In the genomic region with DNA sequence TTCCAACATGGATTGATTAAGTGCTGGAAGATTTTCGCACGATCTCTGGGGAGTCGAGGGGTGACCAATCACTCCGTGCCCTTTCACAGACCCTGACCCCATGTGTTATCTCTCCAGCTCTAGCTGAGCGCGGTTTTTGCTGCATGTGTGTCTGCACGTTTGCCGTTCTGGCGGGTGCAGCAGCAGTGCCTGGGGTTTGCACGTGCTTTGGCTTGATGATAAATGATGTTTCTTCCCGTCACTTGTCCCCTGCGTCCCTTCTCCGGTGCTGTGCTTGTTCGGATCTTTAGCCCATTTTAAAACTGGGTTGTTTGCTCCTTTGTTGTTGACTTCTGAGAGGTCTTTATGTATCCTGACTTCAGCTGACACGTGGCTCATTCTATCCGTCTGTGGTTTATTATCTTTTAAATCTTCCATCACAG, we compare ENCODE assay signal across 9 mouse cellular contexts. TPM values are rescaled to one million over a fixed set of nuclear protein-coding genes. Genes with fewer than 3 reads are reported as not detected.
DNase-seq lines count a peak whose midpoint lies in the region; ATAC-seq and TF ChIP-seq lines count a peak whose summit lies in the region.
"Had no signal": no experiment of that assay in that cellular context is flagged by ENCODE, and none has a peak within 500 bp of the region (broad histone marks: within the 10 kb centered on the region; RNA-seq: fewer than 3 reads in every experiment).

No protein-coding gene starts in this region.

- H3K9ac ChIP-seq in heart, embryonic 12.5 days: no peak overlapping the region
- H3K9ac ChIP-seq in stomach, embryonic 15.5 days: no peak overlapping the region
- no peak overlapping the region; the same call in 1 of the 2 replicates for H3K9ac ChIP-seq in stomach, postnatal 0 days (ENCODE audit: low read length)
- no peak overlapping the region for H3K9ac ChIP-seq in midbrain, embryonic 15.5 days

- TF ChIP-seq CTCF in stomach, postnatal 0 days (IDR thresholded peaks at IDR 0.05; ENCODE audit: low read depth): no peak

- peak overlapping the region; percentile 27; the same call in 1 of the 2 replicates for H3K4me2 ChIP-seq in heart, embryonic 12.5 days
- H3K4me2 ChIP-seq in stomach, embryonic 15.5 days: 0 out of 2 replicates have a peak overlapping the region, but pooled peaks have one; percentile 21
- H3K4me2 ChIP-seq in stomach, postnatal 0 days (replicated peaks; ENCODE audit: low read depth): no peak overlapping the region
- peak overlapping the region; percentile 14; the same call in 1 of the 2 replicates for H3K4me2 ChIP-seq in midbrain, embryonic 15.5 days

- no peak for ATAC-seq in heart, embryonic 12.5 days (ENCODE audit: insufficient number of reproducible peaks, low FRiP score)
- no peak for ATAC-seq in stomach, embryonic 15.5 days (ENCODE audit: insufficient read depth, low FRiP score, low read depth)
- no peak for ATAC-seq in stomach, postnatal 0 days (ENCODE audit: low FRiP score, low TSS enrichment)
- no peak for ATAC-seq in midbrain, embryonic 15.5 days (replicated peaks)
- no peak for ATAC-seq in granulocyte monocyte progenitor cell, adult 5-6 weeks (replicated peaks; ENCODE audit: poor library complexity, severe bottlenecking)

- H3K36me3 ChIP-seq in heart, embryonic 12.5 days: no peaks in the 10 kb centered on the region
- H3K36me3 ChIP-seq in stomach, embryonic 15.5 days: no peaks in the 10 kb centered on the region
- no peaks in the 10 kb centered on the region for H3K36me3 ChIP-seq in stomach, postnatal 0 days (ENCODE audit: control insufficient read depth, insufficient read depth, low read length)
- H3K36me3 ChIP-seq in midbrain, embryonic 15.5 days (replicated peaks): no peaks in the 10 kb centered on the region

- H3K4me1 ChIP-seq in heart, embryonic 12.5 days (replicated peaks): peaks cover 26% of the 10 kb centered on the region
- H3K4me1 ChIP-seq in stomach, embryonic 15.5 days: peaks cover 26% of the 10 kb centered on the region
- no peaks in the 10 kb centered on the region for H3K4me1 ChIP-seq in stomach, postnatal 0 days (replicated peaks; ENCODE audit: control insufficient read depth, insufficient read depth)
- H3K4me1 ChIP-seq in midbrain, embryonic 15.5 days: peaks cover 16% of the 10 kb centered on the region

- DNase-seq in heart, adult 8-10 months (ENCODE audit: low spot score): no peak
- DNase-seq in stomach, postnatal 0 days (ENCODE audit: low spot score): no peak
- DNase-seq in gastrocnemius, adult 18-20 months (ENCODE audit: low spot score): no peak
- no peak for DNase-seq in spleen, adult 12 weeks (ENCODE audit: low spot score)

- H3K27me3 ChIP-seq in heart, embryonic 12.5 days (replicated peaks): peaks cover 58% of the 10 kb centered on the region
- peaks cover 15% of the 10 kb centered on the region for H3K27me3 ChIP-seq in stomach, embryonic 15.5 days (replicated peaks)
- H3K27me3 ChIP-seq in stomach, postnatal 0 days (ENCODE audit: control insufficient read depth, insufficient read depth, low read length): 0 out of 2 replicates have a peak, but pooled peaks cover 2% of the 10 kb centered on the region
- peaks cover 20% of the 10 kb centered on the region for H3K27me3 ChIP-seq in midbrain, embryonic 15.5 days (replicated peaks)

- no peak for TF ChIP-seq EP300 in stomach, postnatal 0 days (optimal IDR thresholded peaks at IDR 0.05)

- H3K4me3 ChIP-seq in heart, embryonic 12.5 days: no peak overlapping the region
- H3K4me3 ChIP-seq in stomach, embryonic 15.5 days (replicated peaks): no peak overlapping the region
- H3K4me3 ChIP-seq in stomach, postnatal 0 days (ENCODE audit: low read depth, low read length): no peak overlapping the region
- H3K4me3 ChIP-seq in midbrain, embryonic 15.5 days: no peak overlapping the region

- H3K27ac ChIP-seq in heart, embryonic 12.5 days (ENCODE audit: poor library complexity, severe bottlenecking): no peak overlapping the region
- no peak overlapping the region for H3K27ac ChIP-seq in stomach, embryonic 15.5 days
- H3K27ac ChIP-seq in stomach, postnatal 0 days (replicated peaks): no peak overlapping the region
- no peak overlapping the region for H3K27ac ChIP-seq in midbrain, embryonic 15.5 days

- H3K9me3 ChIP-seq in heart, embryonic 12.5 days (replicated peaks): no peaks in the 10 kb centered on the region
- H3K9me3 ChIP-seq in stomach, embryonic 15.5 days: no peaks in the 10 kb centered on the region
- H3K9me3 ChIP-seq in stomach, postnatal 0 days (ENCODE audit: control insufficient read depth, low read length): no peaks in the 10 kb centered on the region
- H3K9me3 ChIP-seq in midbrain, embryonic 15.5 days: no peaks in the 10 kb centered on the region

- 5% methylated on average over 16 of the region's 16 CpGs for WGBS in heart, embryonic 12.5 days
- 5% methylated on average over 16 of the region's 16 CpGs for WGBS in stomach, embryonic 15.5 days
- WGBS in stomach, postnatal 0 days: 7% methylated on average over 16 of the region's 16 CpGs
- 34% methylated on average over 16 of the region's 16 CpGs for WGBS in midbrain, embryonic 15.5 days

RNA-seq across cellular contexts. Expression of gene Gpr132, which starts 1.8 kb away (rescaled TPM):
- not detected in 2 replicates for polyA plus RNA-seq in heart, embryonic 12.5 days (2016; fragmentation: Nextera tagmentation; extraction: Ambion mirVana)
- total RNA-seq in heart, adult 8-10 months (2022): under 1 TPM; 0.25 to 0.52 (median 0.33) TPM
- 0.33 and 0.41 TPM in 2 replicates for polyA plus RNA-seq in stomach, embryonic 15.5 days (2015; fragmentation: Nextera tagmentation; extraction: Ambion mirVana)
- polyA plus RNA-seq in stomach, postnatal 0 days (2015; fragmentation: Nextera tagmentation; extraction: Ambion mirVana): 0.10 and 0.11 TPM in 2 replicates
- 0.06 and 0.11 TPM in 2 replicates for polyA plus RNA-seq in midbrain, embryonic 15.5 days (2015; fragmentation: Nextera tagmentation; extraction: Ambion mirVana)
- under 1 TPM in 1 of 2 experiments, not detected in 1; 0.14 TPM for total RNA-seq in gastrocnemius, adult 18-20 months (2021)
- 10.4 and 20.5 TPM in 2 replicates for total RNA-seq in granulocyte monocyte progenitor cell, adult 5-6 weeks (2014; fragmentation: Nextera tagmentation)
- total RNA-seq in granulocyte monocyte progenitor cell, adult 5-6 weeks (2017): 5.8 and 6.2 TPM in 2 replicates
- polyA plus RNA-seq: forebrain, embryonic 11.5 days had no signal

RNA-seq across cellular contexts. Expression of gene Cdca4, which starts 40.6 kb away (rescaled TPM):
- polyA plus RNA-seq in heart, embryonic 12.5 days (2016; fragmentation: Nextera tagmentation; extraction: Ambion mirVana): 47.2 and 49.2 TPM in 2 replicates
- total RNA-seq in heart, adult 8-10 months (2022): 1 to 10 TPM; 5.6 to 6.5 (median 6.2) TPM
- 97.0 and 100 TPM in 2 replicates for polyA plus RNA-seq in stomach, embryonic 15.5 days (2015; fragmentation: Nextera tagmentation; extraction: Ambion mirVana)
- 37.5 and 41.6 TPM in 2 replicates for polyA plus RNA-seq in stomach, postnatal 0 days (2015; fragmentation: Nextera tagmentation; extraction: Ambion mirVana)
- 44.1 and 50.1 TPM in 2 replicates for polyA plus RNA-seq in midbrain, embryonic 15.5 days (2015; fragmentation: Nextera tagmentation; extraction: Ambion mirVana)
- total RNA-seq in gastrocnemius, adult 18-20 months (2021): 1 to 10 TPM; 2.2 to 2.8 TPM
- 65.6 and 66.5 TPM in 2 replicates for total RNA-seq in granulocyte monocyte progenitor cell, adult 5-6 weeks (2014; fragmentation: Nextera tagmentation)
- total RNA-seq in granulocyte monocyte progenitor cell, adult 5-6 weeks (2017): 61.9 and 64.3 TPM in 2 replicates

RNA-seq across cellular contexts. Expression of gene Jag2, which starts 59.8 kb away (rescaled TPM):
- polyA plus RNA-seq in heart, embryonic 12.5 days (2016; fragmentation: Nextera tagmentation; extraction: Ambion mirVana): 2.6 TPM in 2 replicates
- 10 to 100 TPM; 25.1 to 30.4 (median 29.8) TPM for total RNA-seq in heart, adult 8-10 months (2022)
- 6.0 and 7.0 TPM in 2 replicates for polyA plus RNA-seq in stomach, embryonic 15.5 days (2015; fragmentation: Nextera tagmentation; extraction: Ambion mirVana)
- 3.2 and 4.5 TPM in 2 replicates for polyA plus RNA-seq in stomach, postnatal 0 days (2015; fragmentation: Nextera tagmentation; extraction: Ambion mirVana)
- 16.4 and 18.4 TPM in 2 replicates for polyA plus RNA-seq in midbrain, embryonic 15.5 days (2015; fragmentation: Nextera tagmentation; extraction: Ambion mirVana)
- 10 to 100 TPM; 22.1 to 24.0 TPM for total RNA-seq in gastrocnemius, adult 18-20 months (2021)
- 0.95 and 1.0 TPM in 2 replicates for total RNA-seq in granulocyte monocyte progenitor cell, adult 5-6 weeks (2014; fragmentation: Nextera tagmentation)
- 0.22 and 1.4 TPM in 2 replicates for total RNA-seq in granulocyte monocyte progenitor cell, adult 5-6 weeks (2017)
